Mouse (Mus musculus) spleen, adult 18-20 months (tissue): ENCODE data around the gene Mdm2.
A peak's percentile ranks its signal among the peaks of the same experiment; 100 is the strongest.

Experiments used
- DNase-seq, 2 experiments: peaks; one replicate each; pipeline ENCODE4 v3.0.0; 2022; ENCODE audit warnings: mixed read lengths in 2 of 2

Mdm2 gene

DNA sequence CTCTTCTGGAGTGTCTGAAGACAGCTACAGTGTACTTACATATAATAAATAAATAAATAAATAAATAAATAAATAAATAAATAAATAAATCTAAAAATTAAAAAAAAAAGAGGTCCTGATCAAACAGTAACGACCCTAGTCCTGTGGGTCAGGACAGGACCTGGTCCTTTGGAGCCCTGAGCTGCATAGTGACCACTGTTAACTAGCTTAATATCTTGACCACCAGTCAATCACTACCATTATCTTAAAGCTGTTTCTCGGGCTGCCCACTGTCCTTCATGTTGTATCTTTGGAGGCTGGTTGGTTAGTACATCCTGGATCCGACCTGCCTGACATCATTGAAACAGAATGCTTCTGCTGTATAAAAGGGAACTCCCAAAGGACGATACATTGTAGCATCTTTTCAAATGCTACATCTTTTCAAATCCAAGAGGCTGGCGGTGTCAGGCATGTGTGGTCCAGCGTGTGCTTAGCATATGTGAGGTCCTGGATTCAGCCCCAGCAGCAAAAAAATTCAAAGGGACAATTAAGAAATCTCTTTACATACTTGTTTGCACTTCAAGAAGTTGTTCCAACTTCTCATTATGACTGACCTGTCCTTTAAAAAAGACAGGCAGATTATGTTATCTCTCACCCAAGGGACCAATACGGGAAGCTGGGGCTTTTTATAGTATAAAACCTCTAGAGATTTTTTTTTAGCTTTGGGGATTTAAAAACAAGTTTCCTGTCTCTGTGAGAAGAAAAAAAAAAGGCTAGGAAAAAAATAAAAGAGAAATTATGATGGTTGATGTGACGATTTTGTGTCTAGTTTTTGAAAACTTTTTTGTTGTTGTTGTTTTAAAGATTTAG lies 57.4 kb downstream of the Mdm2 start:
- DNase-seq = no peak

DNA sequence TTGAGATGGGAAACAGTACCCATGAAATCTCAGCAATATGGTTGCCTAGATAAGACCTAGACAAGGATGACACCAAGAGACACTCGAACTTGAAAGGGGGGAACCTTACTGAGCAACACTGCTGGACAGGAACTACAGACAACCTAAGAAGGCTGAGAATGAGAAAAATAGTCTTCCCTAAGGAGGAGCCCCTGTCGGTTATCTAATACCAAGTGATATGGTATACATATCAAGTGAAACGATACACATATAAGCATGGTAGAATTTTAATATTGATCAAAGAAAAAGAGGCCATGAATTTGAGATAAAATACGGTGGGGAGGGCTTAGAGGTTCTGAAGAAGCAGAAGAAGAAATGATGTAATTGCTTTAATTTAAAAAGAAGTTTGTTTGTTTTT lies 58.2 kb downstream of the Mdm2 start:
- no peak for DNase-seq

DNA sequence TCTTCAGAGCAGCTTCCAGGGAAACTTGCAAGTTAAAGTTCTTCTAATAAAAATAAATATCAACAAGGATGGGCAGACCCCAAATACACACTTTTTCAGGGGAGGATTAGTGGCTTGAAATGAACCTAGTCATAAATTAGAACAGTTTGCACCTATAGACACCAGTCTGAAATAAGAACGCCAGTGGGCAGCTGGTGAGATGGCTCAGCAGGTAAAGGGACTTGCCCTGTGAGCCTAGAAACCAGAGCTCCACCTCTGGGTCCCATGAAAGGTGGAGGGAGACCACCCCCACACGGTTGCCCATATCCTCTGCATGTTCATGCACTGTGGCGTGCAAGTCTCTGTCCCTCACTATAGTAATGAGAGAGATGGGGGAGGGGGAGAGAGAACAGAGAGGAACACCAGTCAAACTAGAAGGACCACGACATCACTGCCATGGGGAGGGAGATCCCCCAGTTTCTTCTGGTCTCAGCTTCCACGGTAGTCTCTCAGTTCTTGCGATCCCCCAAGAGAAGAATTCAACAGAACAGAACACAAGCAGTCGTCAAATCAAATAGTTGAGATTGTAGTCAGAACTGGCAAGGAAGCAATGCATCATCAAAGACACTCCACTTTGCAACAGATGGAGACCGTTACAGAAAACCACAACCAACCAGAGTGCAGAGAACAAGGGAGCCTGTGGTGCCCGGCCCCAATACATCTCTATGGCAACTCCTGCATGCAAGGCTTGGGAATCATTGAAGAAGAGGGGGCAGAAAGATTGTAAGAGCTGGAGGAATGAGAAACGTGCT lies 58.8 kb downstream of the Mdm2 start:
- DNase-seq = no peak

DNA sequence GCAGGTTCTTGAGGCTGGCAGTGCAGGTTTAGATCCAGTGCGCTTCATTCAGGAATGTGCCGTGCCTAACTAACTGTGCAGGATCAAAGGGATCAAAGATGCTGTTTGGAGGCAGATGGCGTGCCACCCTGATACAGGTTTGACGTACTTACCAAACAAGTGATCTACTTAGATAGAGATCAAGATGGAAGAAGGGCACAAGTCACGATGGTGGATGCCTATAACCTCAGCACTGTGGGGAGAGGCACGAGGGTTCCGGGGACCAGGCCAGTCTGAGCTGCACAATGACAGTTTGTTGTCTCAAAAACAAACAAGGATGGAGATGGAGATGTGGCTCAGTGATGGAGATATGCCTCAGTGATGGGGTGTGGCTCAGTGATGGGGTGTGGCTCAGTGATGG lies 59.8 kb downstream of the Mdm2 start:
- no peak for DNase-seq

DNA sequence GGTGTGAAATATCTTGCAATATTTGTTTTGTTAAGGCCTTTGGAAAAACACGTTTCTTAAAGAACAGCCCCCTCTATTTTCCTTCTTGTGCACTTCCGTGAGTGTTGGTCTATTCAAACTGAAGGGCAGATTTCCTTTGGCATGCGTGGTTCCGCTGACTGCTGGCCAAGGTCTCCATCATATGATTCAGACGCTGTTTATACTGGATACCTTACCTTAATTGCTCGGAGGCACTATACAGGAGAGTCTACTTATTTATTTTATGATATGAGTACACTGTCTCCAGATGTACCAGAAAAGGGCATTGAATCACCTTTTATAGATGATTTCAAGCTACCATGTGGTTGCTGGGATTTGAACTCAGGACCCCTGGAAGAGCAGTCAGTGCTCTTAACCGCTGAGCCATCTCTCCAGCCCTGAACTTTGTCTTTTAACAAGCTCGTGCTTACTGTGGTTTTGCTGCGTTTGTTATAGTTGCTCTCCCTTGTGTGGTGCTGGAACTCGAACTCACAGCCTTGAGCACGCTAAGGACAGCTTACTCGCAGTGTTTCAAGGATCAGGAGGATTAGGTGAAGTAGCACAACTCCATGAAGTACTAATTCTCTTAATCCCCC lies 60.4 kb downstream of the Mdm2 start:
- no peak for DNase-seq

DNA sequence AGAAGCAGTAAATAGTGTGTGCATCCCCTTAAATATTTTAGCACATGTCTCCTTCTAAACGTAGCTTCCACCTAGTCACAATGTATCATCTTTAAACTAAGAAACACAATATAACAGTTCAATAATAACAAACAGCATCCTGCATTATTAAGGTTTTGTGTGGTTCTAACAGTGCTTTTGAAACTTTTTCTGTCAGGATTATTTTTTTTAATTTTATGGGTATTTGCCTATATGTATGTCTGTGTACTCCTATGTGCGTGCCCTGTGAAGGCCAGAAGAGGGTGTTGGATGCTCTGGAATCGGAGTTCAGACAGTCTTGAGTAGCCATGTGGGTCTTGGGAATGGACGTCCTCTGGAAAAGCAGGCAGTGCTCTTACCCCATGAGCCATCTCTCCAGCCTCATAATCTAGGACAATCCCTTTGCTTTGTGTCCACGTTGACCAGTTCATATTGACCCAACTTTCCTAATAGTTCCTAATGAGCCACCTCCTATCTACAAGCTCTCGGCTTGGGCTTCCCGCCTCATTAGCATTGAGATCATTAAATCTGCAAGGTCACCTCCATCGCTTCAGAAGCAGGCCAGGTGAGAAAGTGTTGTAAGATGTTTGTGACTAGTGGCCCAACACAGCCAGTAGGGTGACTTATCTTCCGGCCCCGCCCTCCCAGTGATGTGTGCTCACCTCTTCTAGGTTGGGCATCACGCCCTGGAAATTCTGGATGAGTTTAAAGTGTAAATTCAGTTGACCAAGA lies 61.1 kb downstream of the Mdm2 start:
- DNase-seq = no peak

DNA sequence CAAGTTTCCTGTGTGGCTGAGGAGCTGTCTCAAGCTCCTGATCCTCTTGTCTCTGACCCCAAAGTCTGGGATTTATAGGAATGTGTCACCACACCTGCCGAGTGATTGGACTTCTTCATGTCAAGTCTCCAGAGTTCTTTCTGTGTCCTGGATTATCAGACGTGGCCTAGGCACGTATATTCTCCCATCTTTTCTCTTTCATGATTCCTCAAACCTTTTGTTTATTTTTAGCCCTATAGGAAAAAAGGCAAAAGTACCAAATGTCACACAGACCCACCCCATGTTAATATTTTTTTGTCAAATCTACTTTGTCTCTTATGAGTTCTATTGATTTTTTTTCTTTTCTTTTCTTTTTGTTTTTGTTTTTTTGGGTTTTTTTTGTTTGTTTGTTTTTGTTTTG lies 61.9 kb downstream of the Mdm2 start:
- DNase-seq = no peak

DNA sequence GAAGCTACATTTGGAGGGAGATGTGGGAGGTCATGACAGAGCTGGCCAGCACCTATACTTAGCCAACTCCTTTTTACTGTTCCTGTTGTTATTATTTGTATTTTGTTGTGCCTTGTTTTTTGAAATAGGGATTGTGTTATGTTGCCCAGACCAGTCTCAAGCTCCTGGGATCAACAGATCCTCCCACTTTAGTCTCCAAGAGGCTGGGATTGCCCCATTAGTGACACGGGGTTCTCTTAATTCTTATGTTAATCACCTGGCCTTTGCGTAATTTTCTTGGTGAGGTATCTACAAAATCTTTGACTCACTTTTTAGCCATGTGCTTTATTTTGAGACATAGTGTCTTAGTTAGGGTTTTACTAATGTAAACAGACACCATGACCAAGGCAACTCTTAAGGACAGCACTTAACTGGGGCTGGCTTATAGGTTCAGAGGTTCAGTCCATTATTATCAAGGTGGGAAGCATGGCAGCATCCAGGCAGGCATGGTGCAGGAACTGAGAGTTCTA lies 62.5 kb downstream of the Mdm2 start:
- DNase-seq = no peak

DNA sequence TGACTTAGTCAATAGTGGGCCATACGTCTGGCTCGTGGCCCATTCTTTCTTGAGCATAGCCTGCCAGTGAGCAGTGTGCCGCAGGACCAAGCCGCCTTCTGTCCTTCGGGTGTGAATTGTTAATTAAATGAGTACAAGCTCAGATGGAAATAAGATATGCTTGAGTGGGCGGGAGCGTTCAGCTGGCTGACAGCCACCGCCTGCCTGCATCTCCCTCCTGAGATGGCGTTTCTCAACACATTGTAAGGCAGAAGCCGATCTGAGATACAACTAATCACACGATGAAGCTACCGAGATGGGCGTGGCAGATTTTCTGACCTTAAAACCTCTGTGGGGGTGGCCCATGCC lies 63.4 kb downstream of the Mdm2 start:
- peak; percentile 47 to 54 for DNase-seq

DNA sequence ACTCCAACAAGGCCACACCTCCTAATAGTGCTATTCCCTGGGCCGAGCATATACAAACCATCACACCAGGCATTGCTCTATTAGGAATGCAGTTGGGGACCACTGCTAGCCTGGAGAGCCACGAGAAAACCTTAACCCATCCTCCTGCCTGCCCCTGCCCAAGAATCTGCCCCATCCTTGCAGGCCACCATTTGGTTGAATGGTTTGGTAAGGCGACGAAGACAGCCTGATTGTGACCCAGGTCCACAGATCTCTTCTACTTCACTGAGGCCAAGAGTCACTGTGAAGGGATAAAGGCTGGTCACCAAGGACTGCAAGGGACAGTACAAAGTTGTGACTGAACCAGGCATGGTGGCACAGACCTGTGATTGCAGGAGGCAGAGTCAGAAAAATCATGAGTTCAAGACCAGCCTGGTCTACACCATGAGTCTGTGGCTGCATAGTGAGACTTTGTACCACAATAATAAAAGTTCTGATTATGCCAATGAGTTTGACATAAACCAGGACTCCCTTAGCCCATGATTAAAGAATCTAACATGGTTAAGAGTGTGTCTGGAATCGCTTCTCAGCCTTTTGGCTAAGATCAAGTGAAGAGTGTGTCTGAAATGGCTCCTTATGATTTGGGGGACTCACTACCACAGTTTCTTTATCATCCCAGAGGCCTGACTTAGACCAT lies 63.9 kb downstream of the Mdm2 start:
- no peak for DNase-seq

DNA sequence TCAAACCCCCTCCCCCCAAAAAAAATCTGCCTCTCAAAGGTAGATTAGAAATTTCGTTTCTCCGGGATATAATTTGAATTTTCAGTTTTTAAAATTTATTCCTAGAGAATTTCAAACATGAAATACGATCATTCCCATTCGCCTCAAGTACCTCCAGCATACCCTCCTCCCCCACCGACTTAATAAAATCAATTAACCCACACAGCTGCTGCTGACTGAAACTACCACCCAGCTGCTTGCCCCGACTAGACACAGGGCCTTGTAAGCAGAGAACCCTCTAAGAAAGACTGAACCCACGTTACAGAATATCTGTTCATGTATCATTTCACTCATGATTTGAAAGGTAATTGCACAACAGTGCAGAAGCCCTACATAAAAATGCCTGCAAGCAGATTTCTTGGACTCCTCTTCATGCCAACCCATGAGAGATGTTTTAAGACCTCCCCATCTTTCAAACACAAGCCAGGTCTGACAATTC lies 65.0 kb downstream of the Mdm2 start:
- DNase-seq = no peak

DNA sequence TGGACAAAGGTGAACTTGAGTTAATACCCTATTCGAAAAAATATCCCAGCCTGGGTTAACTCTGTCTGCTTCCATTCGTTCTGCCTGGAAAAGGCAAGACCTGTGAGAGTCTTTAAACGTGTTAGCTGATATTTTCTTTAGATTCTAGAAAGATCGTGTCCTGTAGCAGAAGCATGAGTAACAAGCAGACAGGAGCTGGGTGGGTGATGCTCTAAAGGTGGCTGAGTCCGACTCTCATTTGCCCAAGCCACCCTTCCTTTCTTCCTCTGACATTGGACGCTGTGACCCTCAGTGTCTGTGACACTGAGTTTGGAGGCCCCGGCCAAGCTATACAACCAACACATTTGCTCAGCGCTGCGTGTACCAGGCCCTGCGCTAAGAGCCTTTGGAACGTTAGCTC lies 65.7 kb downstream of the Mdm2 start:
- DNase-seq = no peak

DNA sequence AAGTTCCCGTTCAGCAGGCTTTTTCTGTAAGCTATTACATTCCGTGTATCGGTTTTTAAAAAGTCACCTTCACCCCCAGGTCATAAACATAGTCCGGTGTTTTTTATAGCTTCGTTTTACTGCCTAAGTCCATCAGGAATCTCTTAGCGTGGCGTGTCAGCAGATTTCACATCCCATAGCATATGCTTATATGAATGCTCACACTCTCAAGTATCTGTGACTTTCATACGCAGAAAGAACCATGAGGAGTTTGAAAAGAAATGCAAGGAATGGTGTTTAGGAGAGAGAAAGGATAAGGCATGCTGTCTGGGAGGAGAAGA lies 66.2 kb downstream of the Mdm2 start:
- no peak for DNase-seq

DNA sequence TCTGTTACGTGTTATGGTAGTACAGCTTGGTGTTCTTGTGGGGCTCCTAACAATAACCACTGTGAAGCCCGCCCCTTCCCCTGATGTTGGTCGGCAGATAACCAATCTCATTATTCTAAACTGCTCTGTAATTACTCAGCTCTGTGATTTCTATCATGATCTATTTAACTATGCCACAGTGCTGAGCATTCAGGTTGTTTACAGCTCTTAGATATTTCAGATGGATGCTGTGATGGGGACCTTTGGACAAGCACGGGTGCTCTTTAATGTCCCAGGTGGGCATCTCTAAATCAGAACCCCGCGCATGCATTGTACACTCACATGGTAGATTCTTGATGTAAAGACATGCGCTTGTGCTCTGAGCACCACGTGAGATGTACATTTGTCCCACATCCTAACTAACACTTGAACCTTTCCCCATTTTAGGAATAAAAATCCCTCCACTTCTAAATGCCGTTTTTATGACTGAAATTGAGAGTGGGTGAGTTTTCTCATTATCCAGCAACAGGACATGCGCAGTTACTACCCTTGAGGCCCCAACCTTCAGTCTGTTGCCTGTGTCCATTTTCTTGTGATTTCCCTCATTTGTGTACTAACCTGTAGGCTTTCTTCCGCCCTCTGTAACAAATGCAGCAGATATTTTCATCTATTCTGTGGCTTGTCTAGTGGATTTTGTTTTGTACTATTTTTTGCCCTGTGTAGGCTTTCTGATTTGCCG lies 66.7 kb downstream of the Mdm2 start:
- no peak for DNase-seq

DNA sequence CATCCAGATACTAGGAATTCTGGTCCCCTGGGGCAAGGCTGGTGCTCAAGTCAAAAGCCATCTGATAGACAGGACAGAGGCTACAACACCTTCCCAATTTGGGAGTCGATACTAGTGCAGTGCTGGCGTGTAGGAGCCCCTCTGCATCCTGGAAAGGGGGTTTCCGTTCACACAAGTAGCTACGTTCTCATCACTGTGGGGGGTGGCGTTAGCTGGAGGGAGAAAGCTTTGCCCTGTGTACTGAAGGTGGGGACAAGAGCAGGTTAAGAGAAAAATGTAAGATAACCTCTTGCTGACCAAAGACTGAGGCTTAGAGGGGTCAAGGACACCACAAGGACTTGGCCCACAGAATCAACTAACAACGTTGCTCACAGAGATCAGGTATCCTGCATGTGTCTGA lies 67.3 kb downstream of the Mdm2 start:
- no peak for DNase-seq

DNA sequence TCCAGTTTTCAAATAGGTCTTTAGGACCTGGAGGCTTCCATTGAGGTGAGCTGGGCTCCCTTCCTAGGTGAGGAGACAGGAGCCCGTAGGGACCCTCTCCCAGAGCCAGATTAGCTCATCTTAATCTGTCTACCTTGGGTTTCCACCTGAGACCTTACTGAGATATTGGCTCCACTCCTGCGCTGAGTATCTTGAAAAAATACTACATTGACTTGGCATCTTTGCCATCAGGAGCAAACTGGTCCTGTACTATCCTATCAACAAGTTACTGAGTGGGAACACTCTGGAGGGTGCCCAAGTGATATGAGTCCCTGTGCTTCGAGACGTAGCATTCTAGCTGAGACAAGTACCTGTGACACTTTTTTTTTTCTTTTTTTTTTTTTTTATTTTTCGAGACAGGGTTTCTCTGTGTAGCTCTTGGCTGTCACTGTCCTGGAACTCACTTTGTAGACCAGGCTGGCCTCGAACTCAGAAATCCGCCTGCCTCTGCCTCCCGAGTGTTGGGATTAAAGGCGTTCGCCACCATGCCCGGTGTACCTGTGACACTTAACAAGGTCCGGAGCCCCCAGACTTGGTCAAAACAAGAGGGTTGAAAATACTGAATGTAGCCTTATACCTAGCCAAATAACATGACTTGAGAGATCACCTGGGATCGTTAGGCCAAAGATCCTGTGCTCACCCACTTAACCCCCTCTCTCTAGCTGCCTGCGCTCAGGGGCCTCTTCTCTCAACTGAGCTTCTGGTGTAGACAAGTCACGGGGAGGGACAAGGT lies 67.9 kb downstream of the Mdm2 start:
- no peak for DNase-seq

DNA sequence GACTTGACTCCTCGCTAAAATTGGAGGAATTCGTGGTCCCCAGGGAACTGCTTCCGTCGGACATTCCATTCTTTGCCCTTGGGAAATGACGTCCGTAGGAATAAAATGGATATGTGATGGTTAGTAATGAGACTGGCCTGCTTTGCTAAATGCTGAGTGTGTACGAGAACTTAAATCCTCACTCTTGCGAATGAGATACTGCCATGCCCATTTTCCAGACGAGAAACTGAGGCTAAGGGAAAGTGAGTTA lies 68.4 kb downstream of the Mdm2 start:
- DNase-seq = no peak

DNA sequence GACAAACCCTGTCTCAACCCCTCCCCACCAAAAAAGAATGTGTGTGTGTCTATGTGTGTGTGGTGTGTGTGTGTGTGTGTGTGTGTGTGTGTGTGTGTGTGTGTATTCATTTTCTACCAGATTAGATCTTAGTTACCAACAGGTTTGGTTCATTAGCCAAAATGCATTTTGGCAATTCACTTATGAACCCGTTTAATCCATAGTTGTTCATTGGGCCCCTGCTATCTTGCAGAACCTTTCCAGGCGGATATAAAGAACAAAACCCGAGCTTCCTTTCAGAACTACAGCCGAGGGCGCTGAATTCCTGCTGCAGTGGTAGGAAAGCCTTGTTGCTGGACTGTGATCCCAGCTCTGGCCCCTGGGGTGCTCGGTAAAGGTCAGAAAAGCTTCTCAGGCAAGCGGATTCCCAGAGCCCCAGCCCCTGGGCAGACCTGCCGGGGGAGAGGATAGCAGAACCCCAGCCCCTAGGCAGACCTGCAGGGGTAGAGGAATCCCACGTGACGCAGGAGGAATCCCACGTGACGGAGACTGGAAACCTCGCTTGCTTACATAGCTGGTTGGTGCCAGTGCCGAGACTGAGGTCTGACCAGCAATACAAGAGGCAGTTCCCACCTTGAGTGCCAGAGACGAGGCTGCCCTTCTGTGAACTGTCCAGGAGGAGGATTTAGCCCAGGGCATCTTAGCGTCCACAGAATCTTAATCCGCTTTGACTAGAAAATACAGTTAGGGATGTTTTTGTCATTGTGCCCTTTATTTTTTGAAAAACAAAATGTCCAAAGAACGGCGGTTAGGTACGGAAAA lies 69.0 kb downstream of the Mdm2 start:
- DNase-seq = no peak

DNA sequence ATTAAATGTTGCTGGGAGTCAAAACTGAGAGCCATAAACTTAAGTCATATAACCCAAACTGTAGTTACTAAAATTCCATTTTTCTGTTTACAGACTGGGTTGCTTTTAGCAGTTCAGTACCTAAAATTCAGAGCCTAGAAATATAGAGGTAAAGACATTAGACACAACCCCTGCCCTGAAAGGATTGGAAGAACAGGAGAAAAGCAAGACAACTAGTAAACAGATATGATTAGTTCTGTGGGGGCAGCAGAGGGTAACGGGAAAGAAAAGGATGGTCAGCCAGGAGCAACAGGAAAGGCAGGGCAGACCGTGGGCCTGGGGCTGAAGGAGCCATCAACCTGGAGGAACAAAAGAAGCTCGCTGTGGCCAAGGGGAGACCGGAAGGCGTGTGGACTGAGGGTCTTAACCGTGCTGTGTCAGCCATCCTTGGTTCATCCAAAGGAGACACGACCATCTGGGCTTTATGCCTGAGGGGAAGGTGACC lies 69.9 kb downstream of the Mdm2 start:
- DNase-seq = no peak

DNA sequence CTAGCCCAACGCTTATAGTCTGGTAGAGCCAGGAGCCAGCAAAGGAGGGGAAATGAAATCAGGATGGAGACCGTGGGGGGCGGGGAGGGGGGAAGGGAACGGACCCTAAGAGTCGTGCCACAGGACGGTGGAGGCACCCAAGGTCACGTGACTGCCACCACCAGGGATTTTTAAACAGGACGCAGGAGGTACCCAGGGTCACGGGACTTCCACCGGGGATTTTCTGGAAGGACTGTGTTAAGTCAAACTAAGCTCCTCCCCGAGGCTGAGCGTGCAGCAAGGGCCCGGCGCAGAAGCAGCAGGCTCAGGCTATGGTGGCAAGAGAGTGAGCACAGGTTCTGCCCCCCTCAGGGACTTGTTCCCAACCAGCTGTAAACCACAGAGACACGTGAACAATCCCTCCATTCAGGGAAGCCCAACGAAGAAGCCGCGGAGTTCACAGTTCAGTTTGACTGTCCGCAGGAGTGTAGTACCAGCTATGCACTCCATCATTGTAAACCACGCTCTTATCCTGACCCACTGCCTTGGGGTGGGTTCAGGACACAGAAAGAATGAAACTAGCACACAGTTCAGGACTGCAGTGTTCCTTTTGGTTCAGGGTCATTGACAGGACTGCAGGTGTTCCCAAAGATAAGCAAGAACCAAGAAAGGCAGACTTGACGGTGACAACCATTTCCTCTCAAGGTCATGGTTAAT lies 70.5 kb downstream of the Mdm2 start:
- DNase-seq = peak in 1 of 2 experiments; percentile 23
